Mouse (Mus musculus): ENCODE data around the gene Ywhaq. TPM values are rescaled to one million over a fixed set of nuclear protein-coding genes. Genes with fewer than 3 reads are reported as not detected.

Ywhaq gene
- polyA plus RNA-seq, 1 experiment, result 39.4 TPM

DNA sequence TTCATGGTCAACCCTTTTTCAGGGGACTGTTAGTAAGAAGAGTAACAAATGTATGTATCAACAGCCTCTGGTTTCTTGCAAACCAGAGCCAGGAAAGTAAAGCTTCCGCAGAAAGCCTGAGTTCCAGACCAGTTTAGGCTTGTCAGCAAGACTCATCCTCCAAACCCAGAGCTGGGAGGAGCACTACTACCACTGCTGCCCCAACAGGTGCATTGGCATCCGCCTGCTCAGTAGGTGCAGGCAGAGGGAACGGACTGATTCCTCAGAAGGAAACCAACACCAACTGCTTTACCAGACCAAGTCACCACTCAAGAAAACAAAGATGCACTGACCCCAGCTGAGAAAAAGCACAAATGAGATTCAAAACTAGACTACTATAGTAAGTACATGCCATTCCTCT is 54.2 kb downstream of the Ywhaq start:
- Histone ChIP-seq H3K36me3 (ENCODE audit: control insufficient read depth, insufficient read depth, low read length) (peaks cover 12% of the 10 kb centered on the region), H3K4me3 (ENCODE audit: low read depth, low read length) (no peak overlapping the region), H3K27ac (ENCODE audit: insufficient read depth, low read depth, low read length) (no peak overlapping the region), H3K27me3 (ENCODE audit: control insufficient read depth, insufficient read depth, low read length) (no peaks in the 10 kb centered on the region), H3K4me1 (ENCODE audit: control insufficient read depth, insufficient read depth, insufficient read length, low read length) (peaks cover 3% of the 10 kb centered on the region; the same call in 1 of the 2 replicates)
- TF ChIP-seq POLR2A (IDR thresholded peaks at IDR 0.05; ENCODE audit: low read depth, low read length) (no peak), CTCF (IDR thresholded peaks at IDR 0.05; ENCODE audit: extremely low read depth, insufficient read length, insufficient replicate concordance, low read depth, low read length) (no peak)
- WGBS, result 74% methylated on average over 3 of the region's 3 CpGs

DNA sequence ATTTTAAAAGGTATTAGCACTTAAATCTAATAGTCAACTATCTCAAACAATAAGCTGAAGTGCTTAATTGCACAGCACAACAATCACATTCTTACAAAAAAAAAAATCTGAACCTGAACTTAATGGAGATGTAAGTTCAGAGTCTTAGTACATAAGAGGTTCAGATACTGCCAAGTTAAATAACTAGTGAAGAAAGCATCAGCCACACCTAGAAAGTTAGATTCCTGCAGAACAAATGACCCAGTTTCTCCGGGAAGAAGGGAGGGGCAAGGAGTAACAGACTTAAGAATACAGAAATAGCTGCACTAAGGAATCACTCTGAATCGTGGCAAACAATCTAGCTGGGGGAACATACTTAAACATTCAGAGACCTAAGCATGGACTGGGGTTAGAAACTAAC is 54.8 kb downstream of the Ywhaq start:
- Histone ChIP-seq H3K4me3 (ENCODE audit: low read depth, low read length) (no peak overlapping the region), H3K4me1 (ENCODE audit: control insufficient read depth, insufficient read depth, insufficient read length, low read length) (peaks cover 3% of the 10 kb centered on the region; the same call in 1 of the 2 replicates), H3K27ac (ENCODE audit: insufficient read depth, low read depth, low read length) (no peak overlapping the region), H3K36me3 (ENCODE audit: control insufficient read depth, insufficient read depth, low read length) (peaks cover 14% of the 10 kb centered on the region), H3K27me3 (ENCODE audit: control insufficient read depth, insufficient read depth, low read length) (no peaks in the 10 kb centered on the region)
- WGBS, result 8% methylated on average over 2 of the region's 2 CpGs
- no peak for TF ChIP-seq POLR2A (IDR thresholded peaks at IDR 0.05; ENCODE audit: low read depth, low read length)
- no peak for TF ChIP-seq CTCF (IDR thresholded peaks at IDR 0.05; ENCODE audit: extremely low read depth, insufficient read length, insufficient replicate concordance, low read depth, low read length)

DNA sequence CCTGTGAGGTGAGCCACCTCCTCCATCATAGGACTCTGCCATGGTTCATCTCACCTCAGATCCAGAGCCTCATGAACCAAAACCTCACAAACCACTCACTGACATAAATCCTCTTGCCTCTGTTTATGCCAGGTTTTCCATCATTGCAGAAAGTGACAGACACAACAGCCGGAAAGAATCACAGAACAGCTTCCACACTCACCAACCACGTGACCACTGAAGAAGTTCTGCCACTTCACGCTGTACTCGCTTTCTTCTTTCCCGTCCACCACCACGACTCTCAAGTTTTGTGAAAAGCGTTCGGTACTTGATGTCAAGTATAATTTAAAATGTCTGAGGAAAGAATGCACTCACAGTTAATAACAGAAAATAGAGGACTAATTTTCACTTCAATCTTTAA is 63.8 kb downstream of the Ywhaq start:
- WGBS, result 96% methylated on average over 8 of the region's 8 CpGs
- Histone ChIP-seq H3K27me3 (ENCODE audit: control insufficient read depth, insufficient read depth, low read length) (no peaks in the 10 kb centered on the region), H3K4me1 (ENCODE audit: control insufficient read depth, insufficient read depth, insufficient read length, low read length) (no peaks in the 10 kb centered on the region), H3K36me3 (ENCODE audit: control insufficient read depth, insufficient read depth, low read length) (peaks cover 43% of the 10 kb centered on the region), H3K4me3 (ENCODE audit: low read depth, low read length) (no peak overlapping the region), H3K27ac (ENCODE audit: insufficient read depth, low read depth, low read length) (no peak overlapping the region)
- no peak for TF ChIP-seq CTCF (IDR thresholded peaks at IDR 0.05; ENCODE audit: extremely low read depth, insufficient read length, insufficient replicate concordance, low read depth, low read length)
- no peak for TF ChIP-seq POLR2A (IDR thresholded peaks at IDR 0.05; ENCODE audit: low read depth, low read length)

GRCm38 (mm10) chr12:21350113-21350876 is 67.1 kb downstream of the Ywhaq start:
- H3K36me3 ChIP-seq (ENCODE audit: control insufficient read depth, insufficient read depth, low read length), result peaks cover 47% of the 10 kb centered on the region

GRCm38 (mm10) chr12:21346972-21347371 is 70.5 kb downstream of the Ywhaq start:
- Histone ChIP-seq H3K4me1 (ENCODE audit: control insufficient read depth, insufficient read depth, insufficient read length, low read length) (no peaks in the 10 kb centered on the region), H3K36me3 (ENCODE audit: control insufficient read depth, insufficient read depth, low read length) (peaks cover 40% of the 10 kb centered on the region), H3K27me3 (ENCODE audit: control insufficient read depth, insufficient read depth, low read length) (no peaks in the 10 kb centered on the region), H3K27ac (ENCODE audit: insufficient read depth, low read depth, low read length) (no peak overlapping the region), H3K4me3 (ENCODE audit: low read depth, low read length) (no peak overlapping the region)
- WGBS, result 77% methylated on average over 7 of the region's 7 CpGs
- no peak for TF ChIP-seq CTCF (IDR thresholded peaks at IDR 0.05; ENCODE audit: extremely low read depth, insufficient read length, insufficient replicate concordance, low read depth, low read length)
- TF ChIP-seq POLR2A (IDR thresholded peaks at IDR 0.05; ENCODE audit: low read depth, low read length), result no peak

More at GRCm38 (mm10) chr12:21350113-21350876, 67.1 kb downstream of the Ywhaq start:
- WGBS, result 92% methylated on average over 7 of the region's 7 CpGs
- no peaks in the 10 kb centered on the region for H3K4me1 ChIP-seq (ENCODE audit: control insufficient read depth, insufficient read depth, insufficient read length, low read length)
- no peak overlapping the region for H3K27ac ChIP-seq (ENCODE audit: insufficient read depth, low read depth, low read length)
- TF ChIP-seq POLR2A (IDR thresholded peaks at IDR 0.05; ENCODE audit: low read depth, low read length), result no peak
- no peak for TF ChIP-seq CTCF (IDR thresholded peaks at IDR 0.05; ENCODE audit: extremely low read depth, insufficient read length, insufficient replicate concordance, low read depth, low read length)
- no peak overlapping the region for H3K4me3 ChIP-seq (ENCODE audit: low read depth, low read length)
- H3K27me3 ChIP-seq (ENCODE audit: control insufficient read depth, insufficient read depth, low read length), result no peaks in the 10 kb centered on the region

DNA sequence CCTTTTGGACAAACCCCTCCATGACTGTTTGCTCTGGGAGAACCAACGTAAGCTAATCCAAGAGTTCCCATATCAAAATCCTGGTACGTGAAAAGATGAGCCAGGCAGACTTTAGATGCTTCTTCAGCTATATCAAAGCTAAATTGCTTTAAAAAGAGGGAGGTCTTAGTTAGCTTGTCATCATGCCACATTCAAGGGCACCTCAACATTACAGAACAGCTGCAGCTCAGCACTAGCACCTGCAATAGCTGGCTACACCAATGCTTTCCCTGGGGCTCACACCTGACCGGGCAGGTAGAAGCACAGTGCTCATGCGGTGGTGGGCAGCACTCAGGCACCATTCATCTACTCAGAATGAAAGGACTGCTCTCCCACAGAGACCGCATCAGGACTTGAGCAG is 76.8 kb downstream of the Ywhaq start:
- H3K27me3 ChIP-seq (ENCODE audit: control insufficient read depth, insufficient read depth, low read length), result no peaks in the 10 kb centered on the region
- no peak overlapping the region for H3K4me3 ChIP-seq (ENCODE audit: low read depth, low read length)
- peaks cover 45% of the 10 kb centered on the region for H3K36me3 ChIP-seq (ENCODE audit: control insufficient read depth, insufficient read depth, low read length)
- TF ChIP-seq POLR2A (IDR thresholded peaks at IDR 0.05; ENCODE audit: low read depth, low read length), result no peak
- 96% methylated on average over 5 of the region's 5 CpGs for WGBS
- no peak overlapping the region for H3K27ac ChIP-seq (ENCODE audit: insufficient read depth, low read depth, low read length)
- no peaks in the 10 kb centered on the region for H3K4me1 ChIP-seq (ENCODE audit: control insufficient read depth, insufficient read depth, insufficient read length, low read length)

Other genes with a start within 250 kb of the Ywhaq start
- 3.7 and 9.9 TPM in 2 replicates for gene Cpsf3, start 132.2 kb downstream of the Ywhaq start, polyA plus RNA-seq (2012; rRNA removed)
- 2.1 and 3.7 TPM in 2 replicates for gene Itgb1bp1, start 131.4 kb downstream of the Ywhaq start, polyA plus RNA-seq (2012; rRNA removed)
- gene Iah1, start 101.2 kb downstream of the Ywhaq start, polyA plus RNA-seq (2012; rRNA removed), result 10.7 and 63.7 TPM in 2 replicates
- gene Adam17, start 44.0 kb downstream of the Ywhaq start, polyA plus RNA-seq (2012; rRNA removed), result 3.4 and 10.1 TPM in 2 replicates